Mouse (Mus musculus): ENCODE data around the gene Ror1. TPM values are rescaled to one million over a fixed set of nuclear protein-coding genes. Genes with fewer than 3 reads are reported as not detected.

The Ror1 gene
- polyA plus RNA-seq, 1 experiment from 2014 or later = 9.9 TPM

DNA sequence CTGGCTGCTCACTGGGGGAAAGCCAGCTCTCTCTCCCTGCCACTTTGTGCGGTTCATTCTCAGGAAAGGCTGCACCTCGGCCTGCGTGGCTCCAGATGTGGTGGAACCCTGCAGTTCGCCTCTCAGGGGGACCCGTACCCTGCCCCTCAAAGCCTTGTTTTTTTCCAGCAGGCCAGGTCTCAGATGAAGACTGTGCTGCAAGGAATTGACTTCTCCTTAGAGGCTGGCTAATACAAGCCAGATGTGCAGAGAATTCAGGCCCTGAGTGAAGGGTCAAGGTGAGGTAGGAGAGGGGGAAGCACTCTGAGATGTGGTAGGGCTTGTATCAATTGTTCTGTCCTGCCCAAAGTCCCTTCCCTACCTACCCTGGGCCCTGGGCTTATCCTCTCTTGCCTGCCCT is 108.1 kb downstream of the Ror1 start:
- Histone ChIP-seq H3K4me1 (0 out of 2 replicates have a peak, but pooled peaks cover 6% of the 10 kb centered on the region), H3K27me3 (no peaks in the 10 kb centered on the region), H3K36me3 (no peaks in the 10 kb centered on the region), H3K9me3 (replicated peaks) (no peaks in the 10 kb centered on the region), H3K4me2 (replicated peaks) (no peak overlapping the region), H3K27ac (no peak overlapping the region), H3K9ac (no peak overlapping the region), H3K4me3 (no peak overlapping the region)
- ATAC-seq (ENCODE audit: low FRiP score) = no peak
- WGBS = 70% methylated on average over 5 of the region's 5 CpGs

- H3K36me3 ChIP-seq = no peaks in the 10 kb centered on the region
- no peak for ATAC-seq (ENCODE audit: low FRiP score)
- H3K27ac ChIP-seq = no peak overlapping the region
- no peaks in the 10 kb centered on the region for H3K9me3 ChIP-seq (replicated peaks)
- H3K4me1 ChIP-seq = 0 out of 2 replicates have a peak, but pooled peaks cover 6% of the 10 kb centered on the region
- H3K4me3 ChIP-seq = no peak overlapping the region
- no peaks in the 10 kb centered on the region for H3K27me3 ChIP-seq
- no peak overlapping the region for H3K4me2 ChIP-seq (replicated peaks)
- 69% methylated on average over 12 of the region's 12 CpGs for WGBS
- no peak overlapping the region for H3K9ac ChIP-seq
Observed at GRCm38 (mm10) chr4:100204381-100204780, 108.8 kb downstream of the Ror1 start.

DNA sequence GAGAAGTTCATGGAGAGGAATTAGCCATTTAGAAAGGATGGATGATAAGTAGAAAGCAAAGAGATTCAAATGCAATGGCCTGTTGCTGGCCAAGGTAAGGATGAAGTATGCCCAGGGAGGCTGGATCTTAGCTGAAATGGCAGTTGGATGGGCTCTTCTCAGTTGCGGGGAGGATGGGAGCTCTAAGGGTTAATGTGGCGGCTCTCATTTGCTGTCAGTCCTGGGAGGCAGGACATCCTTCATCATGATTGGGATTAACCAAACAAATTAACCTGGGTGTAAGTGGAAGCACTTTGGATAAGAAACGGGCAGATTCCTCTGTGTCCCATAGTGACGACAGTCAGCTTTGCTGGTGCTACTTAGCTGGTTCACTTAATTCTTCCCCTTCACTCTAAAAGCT is 112.5 kb downstream of the Ror1 start:
- no peak for ATAC-seq (ENCODE audit: low FRiP score)
- Histone ChIP-seq H3K4me3 (no peak overlapping the region), H3K27me3 (no peaks in the 10 kb centered on the region), H3K9ac (no peak overlapping the region), H3K9me3 (replicated peaks) (no peaks in the 10 kb centered on the region), H3K27ac (no peak overlapping the region), H3K4me2 (replicated peaks) (no peak overlapping the region), H3K36me3 (no peaks in the 10 kb centered on the region), H3K4me1 (no peaks in the 10 kb centered on the region)
- 72% methylated on average over 4 of the region's 4 CpGs for WGBS

DNA sequence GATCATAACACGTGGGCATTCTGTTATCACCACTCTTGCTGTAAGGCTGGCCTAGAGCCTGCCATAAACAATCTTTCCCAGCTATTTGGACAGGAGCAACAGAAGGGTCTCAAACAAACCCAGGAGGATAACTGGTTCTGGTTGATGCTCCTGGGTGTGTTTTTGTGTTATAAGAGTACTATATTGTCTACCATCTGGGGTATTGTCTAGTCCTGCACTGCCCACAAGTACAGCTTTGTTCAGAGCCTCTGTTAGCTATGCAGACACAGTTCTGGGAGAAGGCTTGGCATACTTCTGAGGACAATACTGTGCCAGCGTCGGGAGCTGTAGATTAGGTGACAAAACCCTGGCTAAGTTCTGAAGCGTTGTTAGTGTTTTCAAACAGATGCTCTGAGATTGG is 113.5 kb downstream of the Ror1 start:
- Histone ChIP-seq H3K27ac (no peak overlapping the region), H3K27me3 (no peaks in the 10 kb centered on the region), H3K4me3 (no peak overlapping the region), H3K4me1 (no peaks in the 10 kb centered on the region), H3K4me2 (replicated peaks) (no peak overlapping the region), H3K9me3 (replicated peaks) (no peaks in the 10 kb centered on the region), H3K36me3 (no peaks in the 10 kb centered on the region), H3K9ac (no peak overlapping the region)
- ATAC-seq (ENCODE audit: low FRiP score) = no peak
- WGBS = 85% methylated on average over 4 of the region's 4 CpGs

- no peak for ATAC-seq (ENCODE audit: low FRiP score)
- Histone ChIP-seq H3K4me3 (no peak overlapping the region), H3K4me2 (replicated peaks) (no peak overlapping the region), H3K4me1 (no peaks in the 10 kb centered on the region), H3K9ac (no peak overlapping the region), H3K36me3 (no peaks in the 10 kb centered on the region), H3K9me3 (replicated peaks) (no peaks in the 10 kb centered on the region), H3K27ac (no peak overlapping the region), H3K27me3 (no peaks in the 10 kb centered on the region)
- 78% methylated on average over 4 of the region's 4 CpGs for WGBS
Observed at GRCm38 (mm10) chr4:100211331-100211730, 115.7 kb downstream of the Ror1 start.

DNA sequence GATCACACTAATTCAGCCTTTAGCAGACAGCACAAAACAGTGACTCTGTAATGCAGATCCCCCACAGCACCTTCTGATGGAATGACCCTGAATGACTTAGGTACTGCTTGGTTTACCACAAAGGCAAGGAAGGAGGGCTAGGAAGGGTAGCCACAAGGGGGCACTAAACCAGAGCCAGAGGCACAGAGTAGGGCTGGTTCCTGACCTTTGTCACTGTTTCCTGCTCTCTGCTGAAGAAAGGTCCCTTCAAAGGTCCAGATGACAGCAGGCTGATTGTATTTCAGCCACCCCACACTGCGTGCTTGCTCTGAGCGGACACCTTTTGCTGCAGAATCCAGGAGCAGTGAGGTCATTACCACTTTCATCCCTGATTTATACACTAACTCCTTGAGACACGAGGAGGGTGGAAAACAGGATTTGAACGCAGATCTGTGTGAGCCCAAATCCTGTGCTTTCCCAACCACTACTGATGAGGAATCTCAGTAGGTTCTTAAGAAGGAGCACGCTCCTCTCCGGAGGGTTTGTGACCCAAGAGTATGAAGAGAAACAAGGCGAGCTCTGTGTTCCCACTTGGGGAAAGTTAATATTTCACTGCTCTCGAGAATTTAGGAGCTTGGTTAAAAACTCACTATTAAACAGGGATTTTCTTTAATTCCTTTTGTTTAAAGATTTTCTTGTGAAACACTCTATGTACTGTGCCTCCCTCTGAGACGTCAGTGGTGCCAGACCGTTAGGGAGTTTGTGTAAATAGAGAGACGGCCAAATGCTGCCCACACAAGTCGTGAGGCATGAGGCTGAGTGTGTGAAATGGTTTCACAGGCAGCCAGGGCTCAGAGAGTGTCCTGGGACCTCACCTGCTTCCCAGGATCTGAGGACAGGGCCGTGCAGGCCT is 119.0 kb downstream of the Ror1 start:
- Histone ChIP-seq H3K4me1 (no peaks in the 10 kb centered on the region), H3K9ac (no peak overlapping the region), H3K27ac (no peak overlapping the region), H3K27me3 (no peaks in the 10 kb centered on the region), H3K36me3 (no peaks in the 10 kb centered on the region), H3K9me3 (replicated peaks) (no peaks in the 10 kb centered on the region), H3K4me2 (replicated peaks) (no peak overlapping the region), H3K4me3 (no peak overlapping the region)
- ATAC-seq (ENCODE audit: low FRiP score) = no peak
- 54% methylated on average over 13 of the region's 13 CpGs for WGBS

GRCm38 (mm10) chr4:100216587-100216986 is 121.0 kb downstream of the Ror1 start:
- no peak for ATAC-seq (ENCODE audit: low FRiP score)
- Histone ChIP-seq H3K27ac (no peak overlapping the region), H3K4me2 (replicated peaks) (no peak overlapping the region), H3K4me1 (no peaks in the 10 kb centered on the region), H3K4me3 (no peak overlapping the region), H3K36me3 (no peaks in the 10 kb centered on the region), H3K27me3 (no peaks in the 10 kb centered on the region), H3K9ac (no peak overlapping the region), H3K9me3 (replicated peaks) (no peaks in the 10 kb centered on the region)
- 71% methylated on average over 3 of the region's 3 CpGs for WGBS

GRCm38 (mm10) chr4:100219026-100219425 is 123.4 kb downstream of the Ror1 start:
- H3K9ac ChIP-seq = no peak overlapping the region
- no peak overlapping the region for H3K4me3 ChIP-seq
- H3K4me1 ChIP-seq = peaks cover 7% of the 10 kb centered on the region
- no peak overlapping the region for H3K27ac ChIP-seq
- ATAC-seq (ENCODE audit: low FRiP score) = no peak
- WGBS = 72% methylated on average over 4 of the region's 4 CpGs
- H3K27me3 ChIP-seq = no peaks in the 10 kb centered on the region
- H3K36me3 ChIP-seq = no peaks in the 10 kb centered on the region
- no peak overlapping the region for H3K4me2 ChIP-seq (replicated peaks)
- no peaks in the 10 kb centered on the region for H3K9me3 ChIP-seq (replicated peaks)

- Histone ChIP-seq H3K4me2 (replicated peaks) (no peak overlapping the region), H3K9me3 (replicated peaks) (no peaks in the 10 kb centered on the region), H3K9ac (no peak overlapping the region), H3K4me1 (peaks cover 7% of the 10 kb centered on the region), H3K36me3 (no peaks in the 10 kb centered on the region), H3K4me3 (no peak overlapping the region), H3K27me3 (no peaks in the 10 kb centered on the region), H3K27ac (no peak overlapping the region)
- no peak for ATAC-seq (ENCODE audit: low FRiP score)
- WGBS = 74% methylated on average over 4 of the region's 4 CpGs
Observed at GRCm38 (mm10) chr4:100219599-100219998, 124.0 kb downstream of the Ror1 start.

GRCm38 (mm10) chr4:100221978-100222737 is 126.6 kb downstream of the Ror1 start:
- H3K9ac ChIP-seq = no peak overlapping the region
- H3K36me3 ChIP-seq = no peaks in the 10 kb centered on the region
- H3K9me3 ChIP-seq (replicated peaks) = no peaks in the 10 kb centered on the region
- no peak overlapping the region for H3K4me3 ChIP-seq
- no peak overlapping the region for H3K27ac ChIP-seq
- no peaks in the 10 kb centered on the region for H3K27me3 ChIP-seq
- no peak for ATAC-seq (ENCODE audit: low FRiP score)
- peaks cover 7% of the 10 kb centered on the region for H3K4me1 ChIP-seq
- H3K4me2 ChIP-seq (replicated peaks) = no peak overlapping the region
- WGBS = 73% methylated on average over 13 of the region's 13 CpGs

DNA sequence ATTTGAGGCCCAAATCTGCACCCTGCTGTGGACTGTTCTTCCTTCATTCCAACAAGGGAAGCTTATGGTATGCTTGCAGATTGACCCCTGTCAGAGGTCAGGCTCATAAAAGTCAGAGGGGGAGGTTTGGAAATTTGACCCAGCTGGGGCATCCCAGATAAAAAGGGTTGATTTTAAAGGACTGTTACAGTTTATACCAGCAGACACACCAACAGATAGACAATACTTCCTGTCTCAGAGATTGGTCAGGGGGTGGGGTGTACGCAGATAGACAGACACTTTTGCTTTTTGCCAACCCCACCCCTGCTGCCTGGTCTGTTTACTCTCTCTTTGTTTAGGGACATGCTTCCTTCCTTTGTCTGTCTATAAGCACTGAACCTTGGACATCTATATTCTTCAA is 127.9 kb downstream of the Ror1 start:
- H3K9ac ChIP-seq = no peak overlapping the region
- no peak overlapping the region for H3K4me3 ChIP-seq
- no peaks in the 10 kb centered on the region for H3K27me3 ChIP-seq
- no peak for ATAC-seq (ENCODE audit: low FRiP score)
- H3K27ac ChIP-seq = no peak overlapping the region
- H3K9me3 ChIP-seq (replicated peaks) = no peaks in the 10 kb centered on the region
- no peaks in the 10 kb centered on the region for H3K36me3 ChIP-seq
- H3K4me1 ChIP-seq = peaks cover 7% of the 10 kb centered on the region
- H3K4me2 ChIP-seq (replicated peaks) = no peak overlapping the region
- WGBS = 30% methylated on average over 1 of the region's 1 CpGs

- ATAC-seq (ENCODE audit: low FRiP score) = no peak
- no peaks in the 10 kb centered on the region for H3K36me3 ChIP-seq
- H3K27me3 ChIP-seq = no peaks in the 10 kb centered on the region
- H3K4me1 ChIP-seq = peaks cover 7% of the 10 kb centered on the region
- H3K4me2 ChIP-seq (replicated peaks) = no peak overlapping the region
- no peak overlapping the region for H3K4me3 ChIP-seq
- H3K9me3 ChIP-seq (replicated peaks) = no peaks in the 10 kb centered on the region
- WGBS = 66% methylated on average over 3 of the region's 3 CpGs
- H3K27ac ChIP-seq = no peak overlapping the region
- no peak overlapping the region for H3K9ac ChIP-seq
Observed at GRCm38 (mm10) chr4:100223965-100224364, 128.4 kb downstream of the Ror1 start.
